Mouse (Mus musculus) lung, adult 2 months (tissue): ENCODE results near the gene Cyp2a12.

Source experiments
- CTCF ChIP-seq: fragments of 200-500 bp; IDR thresholded peaks from 2 replicates; pipeline ENCODE4 v1.5.1; 2011; ENCODE audit warnings: mild to moderate bottlenecking, low read length, control low read depth; ENCODE audit not compliant: insufficient read depth
- POLR2A ChIP-seq: fragments of 200-500 bp; IDR thresholded peaks from 2 replicates; pipeline ENCODE4 v1.6.1; 2011; ENCODE audit warnings: low read depth, mild to moderate bottlenecking, control low read depth, low read length, borderline replicate concordance; ENCODE audit errors: extremely low read depth

- TF ChIP-seq CTCF (no peak), POLR2A (no peak)
These were observed 49.8 kb downstream of the Cyp2a12 start for GRCm38 (mm10) chr7:27078641-27079040.
